Mouse (Mus musculus): Measurements from ENCODE around the gene Zfp143. TPM values are rescaled to one million over a fixed set of nuclear protein-coding genes. Genes with fewer than 3 reads are reported as not detected.
"Not testable (repeated sequence)": the region's sequence is repeated elsewhere in the genome, so short reads cannot be mapped to it uniquely, and the experiment has no call there.

Zfp143 gene
- polyA plus RNA-seq, 1 experiment from 2014 or later, result 23.3 TPM

DNA sequence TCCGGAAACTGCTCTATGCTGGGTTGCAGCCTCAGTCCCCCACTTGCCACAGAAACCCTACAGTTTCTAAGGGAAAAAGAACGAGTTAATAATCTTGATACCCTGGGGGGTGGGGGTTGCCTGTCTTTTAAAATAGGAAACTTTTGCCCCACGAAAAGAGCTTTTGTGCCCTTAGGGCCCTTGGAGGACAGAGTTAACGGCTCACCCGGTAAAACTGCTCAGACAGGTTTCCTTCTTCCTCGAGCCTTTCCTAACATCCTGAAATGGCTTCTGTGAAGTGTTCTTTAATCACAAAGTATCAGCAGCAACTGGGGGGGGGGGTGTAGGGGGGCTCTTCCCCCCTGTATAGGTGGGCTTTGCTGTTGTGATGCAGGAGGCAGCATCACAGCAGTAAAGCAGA, 39.8 kb downstream of the Zfp143 start:
- Histone ChIP-seq H3K4me1 (no peaks in the 10 kb centered on the region), H3K27ac (replicated peaks) (no peak overlapping the region), H3K9me3 (no peaks in the 10 kb centered on the region), H3K4me3 (no peak overlapping the region), H3K9ac (replicated peaks) (no peak overlapping the region), H3K36me3 (peaks cover 11% of the 10 kb centered on the region), H3K27me3 (no peaks in the 10 kb centered on the region), H3K4me2 (replicated peaks) (no peak overlapping the region)
- 57% methylated on average over 6 of the region's 6 CpGs for WGBS
- ATAC-seq (replicated peaks), result no peak

DNA sequence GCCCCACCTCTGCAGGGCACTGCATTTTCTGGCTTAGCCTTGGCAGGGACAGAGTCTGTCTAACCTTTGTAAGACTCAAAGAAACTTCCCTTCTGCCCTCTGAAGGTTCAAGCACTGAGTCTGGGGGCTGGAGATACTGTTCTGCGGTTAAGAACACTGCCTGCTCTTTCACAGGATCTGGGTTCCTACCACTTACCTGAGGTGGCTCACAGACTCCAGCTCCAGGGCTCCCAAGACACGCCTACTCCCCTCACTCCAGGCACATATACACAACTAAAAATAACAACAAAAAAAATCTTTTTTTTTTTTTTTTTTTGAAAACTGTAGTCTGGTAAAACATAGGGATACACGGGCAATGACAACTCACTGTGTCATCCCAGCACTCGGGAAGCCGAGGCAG, 40.2 kb downstream of the Zfp143 start:
- no peaks in the 10 kb centered on the region for H3K4me1 ChIP-seq
- H3K27ac ChIP-seq (replicated peaks), result no peak overlapping the region
- no peak overlapping the region for H3K4me3 ChIP-seq
- H3K27me3 ChIP-seq, result no peaks in the 10 kb centered on the region
- ATAC-seq (replicated peaks), result no peak
- no peaks in the 10 kb centered on the region for H3K9me3 ChIP-seq
- no peak overlapping the region for H3K4me2 ChIP-seq (replicated peaks)
- no peak overlapping the region for H3K9ac ChIP-seq (replicated peaks)
- 76% methylated on average over 5 of the region's 5 CpGs for WGBS
- peaks cover 7% of the 10 kb centered on the region for H3K36me3 ChIP-seq

DNA sequence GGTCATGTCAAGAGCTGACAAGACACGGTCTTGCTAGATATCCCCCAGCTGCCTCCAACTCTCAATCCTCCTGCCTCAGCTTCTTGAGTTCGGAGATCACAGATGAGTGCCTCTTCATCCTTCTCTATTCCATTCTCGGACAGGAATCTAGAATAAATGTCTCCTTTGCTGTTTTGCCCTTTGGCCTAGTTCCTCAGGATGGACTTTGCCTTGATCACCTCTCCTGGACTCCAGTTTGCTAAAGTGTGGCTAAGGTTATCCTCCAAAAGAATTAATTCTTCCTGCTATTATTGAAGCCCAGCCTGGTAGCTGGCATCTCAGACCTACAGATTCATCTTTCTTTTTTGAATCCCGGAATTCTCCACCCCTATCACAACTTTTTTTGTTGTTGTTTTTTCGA, 44.0 kb downstream of the Zfp143 start:
- Histone ChIP-seq H3K36me3 (no peaks in the 10 kb centered on the region), H3K4me2 (replicated peaks) (no peak overlapping the region), H3K4me3 (no peak overlapping the region), H3K4me1 (peaks cover 11% of the 10 kb centered on the region), H3K9me3 (no peaks in the 10 kb centered on the region), H3K27me3 (no peaks in the 10 kb centered on the region), H3K27ac (replicated peaks) (no peak overlapping the region), H3K9ac (replicated peaks) (no peak overlapping the region)
- WGBS, result 88% methylated on average over 5 of the region's 5 CpGs
- ATAC-seq (replicated peaks), result no peak

DNA sequence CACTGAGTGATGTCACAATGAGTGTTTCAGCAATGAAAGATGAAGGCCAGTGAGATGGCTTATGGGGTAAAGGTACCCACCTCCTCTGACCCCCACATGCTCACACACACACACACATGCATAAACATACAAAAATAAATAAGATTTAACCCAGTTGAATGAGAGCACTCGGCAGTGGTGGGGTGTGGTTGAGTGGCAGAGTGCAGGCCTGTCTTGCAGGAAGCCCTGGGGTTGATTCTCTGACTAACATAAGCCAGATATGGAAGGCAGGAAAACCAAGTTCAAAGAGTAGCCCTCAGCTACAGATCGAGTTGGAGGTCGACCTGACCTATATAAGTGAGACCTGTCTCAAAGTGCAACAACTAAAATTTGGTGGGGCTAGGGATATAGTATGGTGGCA, 45.6 kb downstream of the Zfp143 start:
- Histone ChIP-seq H3K4me3 (no peak overlapping the region), H3K36me3 (no peaks in the 10 kb centered on the region), H3K27me3 (no peaks in the 10 kb centered on the region), H3K9me3 (no peaks in the 10 kb centered on the region), H3K27ac (replicated peaks) (no peak overlapping the region), H3K9ac (replicated peaks) (no peak overlapping the region), H3K4me1 (peaks cover 13% of the 10 kb centered on the region), H3K4me2 (replicated peaks) (no peak overlapping the region)
- 89% methylated on average over 3 of the region's 3 CpGs for WGBS
- no peak for ATAC-seq (replicated peaks)

DNA sequence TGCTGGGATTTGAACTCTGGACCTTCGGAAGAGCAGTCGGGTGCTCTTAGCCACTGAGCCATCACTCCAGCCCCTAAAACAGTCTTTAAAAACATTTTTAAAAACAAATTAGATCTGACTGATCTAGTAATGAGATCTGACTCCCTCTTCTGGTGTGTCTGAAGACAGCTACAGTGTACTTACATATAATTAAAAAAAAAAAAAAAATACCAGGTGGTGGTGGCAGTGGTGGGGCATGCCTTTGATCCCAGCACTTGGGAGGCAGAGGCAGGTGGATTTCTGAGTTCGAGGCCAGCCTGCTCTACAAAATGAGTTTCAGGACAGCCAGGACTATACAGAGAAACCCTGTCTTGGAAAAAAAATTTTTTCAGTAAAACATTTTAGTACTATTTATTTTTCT, 47.5 kb downstream of the Zfp143 start:
- H3K9me3 ChIP-seq; H3K27me3 ChIP-seq; H3K36me3 ChIP-seq; ATAC-seq (replicated peaks); H3K4me3 ChIP-seq; H3K27ac ChIP-seq (replicated peaks); H3K4me2 ChIP-seq (replicated peaks); H3K9ac ChIP-seq (replicated peaks): not testable (repeated sequence)
- peaks cover 13% of the 10 kb centered on the region for H3K4me1 ChIP-seq
- WGBS, result 94% methylated on average over 3 of the region's 3 CpGs

DNA sequence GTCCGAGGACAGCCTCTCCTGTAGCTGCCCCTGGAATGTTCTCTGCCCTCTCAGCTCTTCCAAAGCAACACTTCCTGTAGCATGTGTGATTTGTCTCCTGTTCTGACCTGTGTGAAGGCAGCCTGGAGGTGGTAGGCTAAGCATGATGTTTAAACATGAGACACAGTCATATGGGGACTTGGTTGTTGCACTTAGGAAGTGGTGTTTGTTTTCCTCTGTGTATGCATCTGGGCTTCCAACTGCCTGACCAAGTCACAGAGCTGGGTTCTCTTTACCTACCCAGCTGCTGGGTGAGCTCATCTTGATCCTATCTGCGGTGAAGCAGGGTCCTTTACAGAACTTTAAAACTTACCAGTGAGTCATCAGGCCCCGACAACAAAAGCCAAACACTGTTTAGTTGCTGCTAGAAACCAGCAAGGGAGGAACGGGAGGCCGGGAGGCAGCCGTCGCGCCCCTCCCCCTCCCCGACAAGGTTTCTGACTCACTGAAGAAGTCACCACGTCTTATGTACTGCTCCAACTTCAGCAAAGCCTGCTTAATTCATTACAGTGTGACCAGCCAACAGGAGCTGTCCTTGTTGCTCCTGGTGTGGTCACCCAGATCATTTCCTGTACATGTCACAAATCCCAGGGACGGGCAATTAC, 48.1 kb downstream of the Zfp143 start:
- no peak overlapping the region for H3K27ac ChIP-seq (replicated peaks)
- no peaks in the 10 kb centered on the region for H3K36me3 ChIP-seq
- no peaks in the 10 kb centered on the region for H3K27me3 ChIP-seq
- peaks cover 13% of the 10 kb centered on the region for H3K4me1 ChIP-seq
- H3K9me3 ChIP-seq, result no peaks in the 10 kb centered on the region
- 20% methylated on average over 11 of the region's 11 CpGs for WGBS
- 0 out of 2 replicates have a peak overlapping the region, but pooled peaks have one; percentile 5 for H3K4me2 ChIP-seq (replicated peaks)
- no peak overlapping the region for H3K4me3 ChIP-seq
- H3K9ac ChIP-seq (replicated peaks), result no peak overlapping the region
- no peak for ATAC-seq (replicated peaks)

DNA sequence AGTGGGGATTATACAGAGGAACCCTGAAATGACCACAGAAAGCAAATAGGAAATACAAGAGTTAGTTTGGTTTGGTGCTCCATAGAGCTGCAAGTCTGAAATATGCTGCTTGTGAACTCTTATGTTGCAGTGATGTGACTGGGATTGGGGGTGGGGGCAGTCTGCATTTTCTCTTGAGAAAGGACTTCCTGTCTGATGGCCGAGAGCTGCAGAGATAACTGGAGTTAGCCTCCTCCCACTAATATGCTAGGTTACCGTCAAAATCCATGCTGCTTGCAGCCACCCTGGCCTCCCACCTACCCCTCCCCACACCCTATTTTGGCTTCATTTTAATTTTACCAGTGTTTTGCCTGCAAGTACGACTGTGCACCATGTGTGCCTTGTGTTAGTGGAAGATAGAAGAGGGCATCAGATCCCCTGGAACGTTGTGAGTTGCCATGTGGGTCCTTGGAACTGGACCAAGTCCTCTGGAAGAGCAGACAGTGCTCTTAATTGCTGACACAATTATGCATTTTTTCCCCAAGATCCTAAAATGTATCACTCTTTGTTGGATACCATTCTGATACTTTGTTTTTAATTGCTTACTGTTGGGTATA, 49.1 kb downstream of the Zfp143 start:
- H3K9ac ChIP-seq (replicated peaks), result no peak overlapping the region
- H3K27ac ChIP-seq (replicated peaks), result 0 out of 2 replicates have a peak overlapping the region, but pooled peaks have one; percentile 43
- H3K4me2 ChIP-seq (replicated peaks), result no peak overlapping the region
- H3K9me3 ChIP-seq, result no peaks in the 10 kb centered on the region
- H3K27me3 ChIP-seq, result no peaks in the 10 kb centered on the region
- 0 out of 2 replicates have a peak, but pooled peaks have one; percentile 63 for ATAC-seq (replicated peaks)
- no peak overlapping the region for H3K4me3 ChIP-seq
- H3K36me3 ChIP-seq, result no peaks in the 10 kb centered on the region
- H3K4me1 ChIP-seq, result peaks cover 13% of the 10 kb centered on the region
- WGBS, result 31% methylated on average over 4 of the region's 4 CpGs

DNA sequence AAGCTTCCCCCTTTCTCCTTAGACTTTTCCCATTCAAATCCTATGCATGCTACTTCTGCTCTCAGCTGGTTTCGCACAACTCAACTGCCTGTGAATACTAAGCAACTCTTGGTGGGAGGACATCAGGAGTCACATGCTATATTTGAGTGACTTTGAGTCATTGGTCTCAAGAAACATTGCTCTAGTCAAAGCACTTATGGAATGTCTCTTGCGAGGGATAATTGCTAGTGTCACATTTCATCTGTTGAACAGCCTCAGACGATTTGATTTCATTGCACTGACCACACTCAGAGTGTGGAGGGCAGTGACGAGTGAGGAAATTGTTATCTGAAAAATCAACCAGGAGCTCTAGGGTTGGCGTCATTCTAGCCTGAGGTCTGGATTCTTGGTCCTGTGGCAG, 53.7 kb downstream of the Zfp143 start:
- H3K4me3 ChIP-seq, result no peak overlapping the region
- no peaks in the 10 kb centered on the region for H3K9me3 ChIP-seq
- H3K27me3 ChIP-seq, result no peaks in the 10 kb centered on the region
- no peak overlapping the region for H3K27ac ChIP-seq (replicated peaks)
- no peak overlapping the region for H3K9ac ChIP-seq (replicated peaks)
- H3K36me3 ChIP-seq, result no peaks in the 10 kb centered on the region
- ATAC-seq (replicated peaks), result no peak
- WGBS, result 71% methylated on average over 5 of the region's 5 CpGs
- peaks cover 6% of the 10 kb centered on the region for H3K4me1 ChIP-seq
- no peak overlapping the region for H3K4me2 ChIP-seq (replicated peaks)

DNA sequence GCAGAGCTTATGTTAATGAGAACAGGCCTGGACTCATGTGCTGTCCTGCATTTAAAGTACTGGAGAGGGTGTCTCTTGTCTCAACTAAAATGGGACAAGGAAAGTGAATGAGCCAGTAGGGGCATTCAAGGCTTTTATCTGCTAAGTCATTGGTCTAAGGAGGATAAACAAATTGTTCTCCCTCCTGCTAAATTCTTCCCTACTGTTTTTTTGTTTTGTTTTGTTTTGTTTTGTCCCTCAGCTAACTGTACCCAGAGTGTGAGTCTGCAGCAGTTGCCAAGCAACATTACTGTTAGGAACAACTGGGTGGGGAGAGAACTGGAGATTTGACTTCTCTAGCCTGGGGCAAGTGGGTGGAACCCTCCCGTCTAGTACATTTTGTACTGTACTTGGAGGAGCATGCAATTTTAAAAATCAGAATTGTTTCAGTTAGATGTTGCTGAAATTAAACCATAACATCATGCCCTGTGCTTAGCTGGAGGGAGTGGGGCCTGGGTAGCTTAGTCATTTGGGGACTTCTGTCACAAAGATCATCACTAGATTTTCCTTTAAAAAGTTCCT, 55.8 kb downstream of the Zfp143 start:
- H3K27ac ChIP-seq (replicated peaks), result no peak overlapping the region
- no peaks in the 10 kb centered on the region for H3K27me3 ChIP-seq
- H3K4me2 ChIP-seq (replicated peaks), result no peak overlapping the region
- H3K36me3 ChIP-seq, result no peaks in the 10 kb centered on the region
- no peak for ATAC-seq (replicated peaks)
- 18% methylated on average over 1 of the region's 1 CpGs for WGBS
- H3K4me3 ChIP-seq, result no peak overlapping the region
- H3K4me1 ChIP-seq, result peaks cover 3% of the 10 kb centered on the region; the same call in 1 of the 2 replicates
- H3K9me3 ChIP-seq, result no peaks in the 10 kb centered on the region
- H3K9ac ChIP-seq (replicated peaks), result no peak overlapping the region

DNA sequence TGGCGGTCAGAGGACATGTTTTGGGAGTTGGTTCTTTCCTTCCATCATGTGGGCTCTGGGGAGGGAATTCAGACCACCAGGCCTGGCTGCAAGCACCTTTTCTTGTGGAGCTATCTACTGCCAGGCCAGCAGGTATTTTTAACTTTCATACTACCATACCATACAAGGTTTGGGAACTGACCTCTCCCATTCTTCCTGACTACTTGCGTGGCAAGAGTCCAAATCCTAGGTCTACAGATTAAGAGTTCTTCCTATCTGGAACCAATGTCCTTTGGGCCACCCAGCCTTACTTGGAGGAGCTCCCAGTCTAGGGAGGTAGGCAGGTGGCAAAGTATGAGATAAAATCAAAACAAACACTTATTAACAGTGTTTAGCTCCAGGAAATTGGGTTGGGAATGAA, 57.4 kb downstream of the Zfp143 start:
- Histone ChIP-seq H3K4me1 (peaks cover 8% of the 10 kb centered on the region), H3K4me2 (replicated peaks) (no peak overlapping the region), H3K36me3 (no peaks in the 10 kb centered on the region), H3K9ac (replicated peaks) (no peak overlapping the region), H3K9me3 (no peaks in the 10 kb centered on the region), H3K4me3 (no peak overlapping the region), H3K27me3 (no peaks in the 10 kb centered on the region), H3K27ac (replicated peaks) (no peak overlapping the region)
- WGBS, result 84% methylated on average over 2 of the region's 2 CpGs
- no peak for ATAC-seq (replicated peaks)

DNA sequence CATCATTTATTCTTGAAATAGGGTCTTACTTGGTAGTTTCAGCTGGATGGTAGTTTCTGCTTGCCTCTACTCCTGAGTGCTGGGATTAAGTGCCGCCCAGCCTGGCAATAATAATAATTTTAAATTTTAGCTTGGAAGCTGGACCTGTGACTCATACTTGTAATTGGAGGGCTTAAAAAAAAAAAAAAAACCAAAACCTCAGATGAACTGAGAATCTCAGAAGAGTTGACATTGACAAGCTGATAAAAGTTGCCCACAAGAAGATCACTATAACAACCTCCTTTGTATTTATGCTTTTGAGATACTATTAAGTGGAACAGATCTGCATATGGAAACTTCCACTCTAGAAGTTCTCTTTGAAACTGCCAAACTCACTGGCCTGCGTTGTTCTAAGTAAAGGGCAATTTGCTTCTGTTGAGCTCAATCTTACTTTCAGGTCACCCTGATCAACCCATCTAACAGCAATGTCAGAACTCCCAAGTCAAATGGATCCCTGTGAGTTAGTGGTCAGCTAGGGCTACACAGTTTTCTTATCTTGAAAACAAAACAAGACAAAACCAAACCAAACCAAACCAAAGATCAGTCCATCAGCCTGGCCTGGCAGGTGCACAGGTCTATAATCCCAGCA, 59.3 kb downstream of the Zfp143 start:
- WGBS, result 85% methylated on average over 2 of the region's 2 CpGs
- no peak overlapping the region for H3K9ac ChIP-seq (replicated peaks)
- no peaks in the 10 kb centered on the region for H3K27me3 ChIP-seq
- no peaks in the 10 kb centered on the region for H3K9me3 ChIP-seq
- ATAC-seq (replicated peaks), result no peak
- H3K4me2 ChIP-seq (replicated peaks), result no peak overlapping the region
- H3K4me1 ChIP-seq, result peaks cover 21% of the 10 kb centered on the region
- no peak overlapping the region for H3K27ac ChIP-seq (replicated peaks)
- no peak overlapping the region for H3K4me3 ChIP-seq
- no peaks in the 10 kb centered on the region for H3K36me3 ChIP-seq

DNA sequence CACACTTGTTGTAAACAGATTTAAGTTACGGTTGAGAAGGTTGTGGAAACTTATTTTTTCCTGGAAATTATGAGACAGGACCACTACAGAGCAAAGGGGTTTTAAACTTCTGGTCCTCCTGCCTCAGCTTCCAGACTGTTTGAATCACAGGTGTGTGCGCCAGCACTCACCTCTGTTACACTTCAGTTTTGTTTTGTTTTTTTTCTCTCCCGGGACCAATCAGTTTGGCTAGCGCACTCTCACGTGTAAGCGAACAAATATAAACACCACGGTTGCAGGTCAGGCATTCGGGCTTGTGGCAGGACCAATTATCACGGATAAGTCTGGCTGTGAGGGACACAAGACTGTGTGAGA, 60.1 kb downstream of the Zfp143 start:
- ATAC-seq (replicated peaks), result no peak; the same call in 1 of the 2 replicates
- H3K4me2 ChIP-seq (replicated peaks), result peak overlapping the region; percentile 77
- H3K9me3 ChIP-seq, result no peaks in the 10 kb centered on the region
- H3K9ac ChIP-seq (replicated peaks), result peak overlapping the region; percentile 63
- peak overlapping the region; percentile 90 for H3K4me3 ChIP-seq
- H3K27me3 ChIP-seq, result no peaks in the 10 kb centered on the region
- peaks cover 21% of the 10 kb centered on the region for H3K4me1 ChIP-seq
- whole genome bisulfite sequencing, result 3% methylated on average over 9 of the region's 9 CpGs
- no peaks in the 10 kb centered on the region for H3K36me3 ChIP-seq
- H3K27ac ChIP-seq (replicated peaks), result peak overlapping the region; percentile 49; the same call in 1 of the 2 replicates
